Mouse (Mus musculus): ENCODE measurements at regions not wholly inside any gene's neighbourhood (a gene's known extent, or its start where the extent isn't known, plus 50 kb on each side); places are given as distances from the start of the nearest gene placed in this dataset.

DNA sequence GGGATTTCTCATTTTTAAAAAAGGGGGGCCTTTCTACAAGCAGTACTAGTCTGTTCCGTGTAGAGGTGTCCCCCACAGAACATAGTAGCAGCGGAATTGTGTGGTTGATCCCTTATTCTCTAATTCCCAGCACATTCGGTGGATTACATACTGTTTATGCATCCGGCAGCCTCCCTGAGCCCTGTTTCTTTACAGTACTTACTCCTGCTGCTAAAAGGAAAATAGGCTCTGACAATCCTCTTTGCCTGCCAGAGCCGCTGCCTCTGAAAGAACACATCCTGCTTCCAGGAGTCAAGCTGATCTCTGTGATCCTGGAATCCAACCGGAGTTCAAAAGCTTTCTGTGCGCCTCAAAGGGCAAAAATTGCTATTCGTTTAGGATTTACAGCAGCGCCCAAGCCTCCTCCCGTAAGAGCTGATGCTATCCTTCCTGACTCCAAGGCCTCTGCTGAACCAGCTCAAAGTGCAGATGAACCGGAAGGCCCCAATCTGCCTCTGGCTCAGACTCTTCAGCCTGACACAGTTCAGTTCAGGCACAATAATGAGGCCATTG, 936.6 kb downstream of the Ndufa4 start:
- DNase-seq (ENCODE audit: low spot score in 2 of 2), result peak; percentile 30 to 31

DNA sequence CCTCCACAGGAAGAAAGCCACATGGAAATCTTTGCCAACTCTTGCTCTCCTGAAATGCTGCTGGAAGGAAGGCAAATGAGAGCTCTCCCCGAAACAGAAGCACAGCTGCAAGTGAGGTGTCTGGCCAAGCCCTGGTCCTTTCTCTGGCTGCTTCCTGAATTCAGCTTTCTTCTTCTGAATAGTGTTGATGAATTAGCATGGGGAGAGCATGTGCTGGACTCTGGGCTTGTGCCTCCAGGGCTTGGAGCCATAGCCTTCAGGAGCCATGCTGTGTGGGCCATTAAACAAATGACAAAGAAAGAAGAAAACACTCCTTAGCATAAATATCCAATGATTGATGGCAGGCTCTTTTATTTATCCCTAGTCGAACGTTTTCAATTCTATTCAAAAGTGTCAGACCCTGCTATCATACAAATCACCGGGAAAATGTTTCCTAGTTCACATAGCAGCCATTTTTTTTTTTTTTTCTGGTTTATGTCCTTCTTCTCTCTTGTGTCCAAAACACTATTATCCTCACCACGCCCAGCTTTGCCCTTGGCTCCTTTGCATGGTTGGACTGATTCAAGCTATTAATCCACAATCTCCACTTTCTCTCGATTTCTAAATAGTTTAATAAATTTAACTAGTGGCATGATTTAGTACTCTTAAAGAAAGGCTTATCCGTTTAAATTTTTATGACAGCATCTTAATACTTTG, 937.3 kb downstream of the Ndufa4 start:
- DNase-seq (ENCODE audit: low spot score in 2 of 2), result peak; percentile 12 to 41

DNA sequence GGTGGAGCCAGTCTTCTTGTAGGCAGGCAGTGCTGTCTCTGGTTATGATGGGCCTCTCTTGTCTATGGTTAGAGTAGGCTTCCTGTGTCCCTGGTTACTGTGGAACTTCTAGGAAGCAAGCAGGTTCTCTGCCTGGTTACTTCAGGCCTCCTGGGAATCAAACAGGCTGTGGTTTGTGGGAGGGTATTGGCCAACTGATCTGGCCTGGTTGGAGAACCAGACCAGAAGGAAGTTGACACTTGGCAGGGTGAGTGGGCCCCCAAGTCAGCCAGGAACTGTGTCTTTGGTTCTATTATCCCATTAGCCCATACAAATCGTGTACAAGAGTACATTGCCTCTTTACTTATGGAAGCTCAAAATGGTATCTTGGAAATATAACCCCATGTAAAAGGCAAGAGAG, 963.8 kb downstream of the Ndufa4 start:
- no peak for DNase-seq (ENCODE audit: low spot score in 2 of 2)

DNA sequence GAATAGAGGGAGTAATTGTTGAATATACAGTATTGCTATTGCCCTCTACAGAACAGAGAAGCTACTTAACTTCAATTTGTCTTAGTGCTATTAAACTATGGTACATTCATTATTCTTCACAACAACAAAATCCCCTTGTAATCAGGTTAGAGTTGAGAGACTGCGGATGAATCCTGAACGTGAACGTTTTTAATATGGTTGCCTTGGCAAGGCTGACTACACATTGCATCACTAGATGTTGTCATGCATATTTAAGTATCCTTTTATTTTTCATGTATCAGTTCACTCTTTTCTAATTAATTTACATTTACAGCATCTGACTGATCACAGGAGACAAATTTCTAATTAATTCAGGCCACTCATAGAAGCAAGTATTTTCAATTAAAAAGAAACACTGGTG, 965.8 kb downstream of the Ndufa4 start:
- no peak for DNase-seq (ENCODE audit: low spot score in 2 of 2)

Measured in frontal cortex, postnatal 14 days (tissue).